Mouse (Mus musculus) olfactory bulb, adult 2 months (tissue): ENCODE measurements around the gene Fancd2.

Source experiments
- CTCF ChIP-seq: fragments of 200-500 bp; IDR thresholded peaks from 2 replicates; pipeline ENCODE4 v1.5.1; 2012; ENCODE audit warnings: low read depth, mild to moderate bottlenecking, low read length, moderate library complexity; ENCODE audit not compliant: insufficient read depth
- POLR2A ChIP-seq: fragments of 200-500 bp; IDR thresholded peaks from 2 replicates; pipeline ENCODE4 v1.6.1; 2012; ENCODE audit warnings: mild to moderate bottlenecking, low read depth, low read length, moderate library complexity; ENCODE audit not compliant: insufficient read depth

DNA sequence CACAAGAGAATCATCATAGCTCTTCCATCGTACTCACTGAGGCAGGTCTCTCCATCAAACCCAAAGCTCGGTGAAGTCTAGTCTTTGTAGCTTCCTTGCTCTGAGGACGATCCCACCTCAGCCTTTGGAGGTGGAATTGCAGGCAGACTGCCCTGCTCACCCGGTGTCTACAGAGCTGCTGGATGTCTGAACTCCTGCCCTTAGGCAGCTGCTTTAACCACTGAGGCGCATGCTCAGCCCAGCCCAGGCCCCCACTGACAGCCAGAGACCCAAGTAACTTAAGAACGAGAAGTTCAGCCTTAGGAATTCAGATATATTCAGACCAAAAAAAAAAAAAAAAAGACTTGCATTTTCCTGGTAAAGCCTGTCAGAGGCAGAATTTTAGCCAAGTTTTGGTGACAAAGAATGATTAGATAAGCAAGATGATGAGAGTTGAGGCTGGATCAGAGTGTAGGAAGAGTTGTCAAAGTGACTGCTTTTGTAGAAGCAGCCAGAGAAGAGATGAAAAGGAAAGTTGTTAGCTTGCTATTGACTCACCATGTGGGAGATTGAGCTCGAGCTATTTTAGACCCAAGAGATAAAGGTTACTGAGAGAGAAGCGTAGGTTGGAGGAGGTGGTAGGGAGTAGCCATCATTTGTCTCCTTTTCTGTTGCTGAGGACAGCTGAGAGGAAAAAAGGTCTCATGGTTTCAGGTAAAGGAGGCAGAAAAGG, 80.9 kb downstream of the Fancd2 start:
- TF ChIP-seq POLR2A (no peak), CTCF (no peak)
